Mouse (Mus musculus) midbrain, postnatal 0 days (tissue): ENCODE data around the gene Wfikkn1. TPM values are rescaled to one million over a fixed set of nuclear protein-coding genes. Genes with fewer than 3 reads are reported as not detected.

Experiments used
- ATAC-seq: fragments of 200-750 bp; cut with Nextera tagmentation; 2 replicates; pipeline ENCODE4 v1.8.0; 2017; ENCODE audit warnings: moderate number of reproducible peaks, mild to moderate bottlenecking, moderate TSS enrichment, moderate library complexity; ENCODE audit not compliant: low FRiP score
- DNase-seq: peaks from one replicate; pipeline ENCODE4 v3.0.0-alpha.2; 2015; ENCODE audit warnings: low spot score
- H3K27ac ChIP-seq: fragments of 300-500 bp; sonication (generic); 2 replicates; pipeline ENCODE4 v1.5.1; 2014; ENCODE audit warnings: low read depth, mild to moderate bottlenecking, low read length, mixed read lengths
- H3K27me3 ChIP-seq: fragments of 300-500 bp; sonication (generic); 2 replicates; pipeline ENCODE4 v1.6.1; 2014; ENCODE audit warnings: low read length, control low read depth, mixed read lengths; ENCODE audit not compliant: insufficient read depth
- H3K36me3 ChIP-seq: fragments of 300-500 bp; sonication (generic); 2 replicates; pipeline ENCODE4 v1.6.1; 2014; ENCODE audit warnings: low read length, control low read depth, mixed read lengths; ENCODE audit not compliant: insufficient read depth
- H3K4me1 ChIP-seq: fragments of 300-500 bp; sonication (generic); 2 replicates; pipeline ENCODE4 v1.6.1; 2014; ENCODE audit warnings: mild to moderate bottlenecking, control low read depth, antibody characterized with exemption, low read length, mixed read lengths; ENCODE audit not compliant: insufficient read depth
- H3K4me2 ChIP-seq: fragments of 300-500 bp; sonication (generic); 2 replicates; pipeline ENCODE4 v1.6.1; 2014; ENCODE audit warnings: low read depth, mild to moderate bottlenecking, low read length, mixed read lengths; ENCODE audit not compliant: poor library complexity, severe bottlenecking
- H3K4me3 ChIP-seq: fragments of 300-500 bp; sonication (generic); 2 replicates; pipeline ENCODE4 v1.5.1; 2014; ENCODE audit warnings: low read depth, mild to moderate bottlenecking, low read length, moderate library complexity
- H3K9ac ChIP-seq: fragments of 300-500 bp; sonication (generic); replicated peaks from 2 replicates; pipeline ENCODE4 v1.6.1; 2014; ENCODE audit warnings: mild to moderate bottlenecking, low read length, moderate library complexity, mixed read lengths; ENCODE audit not compliant: poor library complexity, severe bottlenecking
- H3K9me3 ChIP-seq: fragments of 300-500 bp; sonication (generic); 2 replicates; pipeline ENCODE4 v1.6.1; 2016; ENCODE audit warnings: low read length, control low read depth
- CTCF ChIP-seq: IDR thresholded peaks from 2 replicates; pipeline ENCODE4 v1.5.1; 2016; ENCODE audit warnings: antibody characterized with exemption, mild to moderate bottlenecking
- WGBS: fragments of 180-500 bp; shearing (Covaris S2); extraction: QIAGEN DNeasy Blood & Tissue Kit; methylation state at CpG from one replicate; pipeline ENCODE4 v1.1.7; 2014; 5-methylcytosine and 5-hydroxymethylcytosine counted together
- polyA plus RNA-seq: library from polyadenylated mRNA; unstranded; fragments of >200 nt; fragmentation: Nextera tagmentation; extraction: Ambion mirVana; gene quantifications from 2 replicates; pipeline ENCODE4 v1.2.1, GENCODE M21; 2015
- total RNA-seq: library from RNA; depleted of rRNA; stranded (reverse); fragments of >200 nt; gene quantifications from 2 replicates; pipeline ENCODE4 v1.2.3, GENCODE M21; 2014; rRNA removed

The Wfikkn1 gene
- total RNA-seq: 0.77 and 1.7 TPM in 2 replicates
- 0.42 and 0.56 TPM in 2 replicates for polyA plus RNA-seq

- ATAC-seq (no peak), DNase-seq (peak; percentile 21)
- Histone ChIP-seq H3K4me1 (peaks cover 14% of the 10 kb centered on the region), H3K27me3 (no peaks in the 10 kb centered on the region), H3K27ac (peak within 1 kb of the TSS; percentile 32; the same call in 1 of the 2 replicates), H3K4me3 (no peak within 1 kb of the TSS), H3K9me3 (no peaks in the 10 kb centered on the region), H3K4me2 (no peak within 1 kb of the TSS), H3K36me3 (peaks cover 40% of the 10 kb centered on the region), H3K9ac (no peak within 1 kb of the TSS)
- no peak for TF ChIP-seq CTCF
- 26% methylated on average over 5 of the region's 5 CpGs for WGBS
Observed at GRCm38 (mm10) chr17:25880196-25880910, at the start of gene Wfikkn1. Wfikkn1 (minus strand) TSS chr17:25880858.

- no peak for ATAC-seq
- Histone ChIP-seq H3K4me2 (no peak overlapping the region), H3K4me3 (no peak overlapping the region), H3K27ac (no peak overlapping the region), H3K4me1 (no peaks in the 10 kb centered on the region), H3K27me3 (no peaks in the 10 kb centered on the region), H3K9ac (no peak overlapping the region), H3K9me3 (no peaks in the 10 kb centered on the region), H3K36me3 (peaks cover 27% of the 10 kb centered on the region)
- 74% methylated on average over 2 of the region's 2 CpGs for whole genome bisulfite sequencing
- peak; percentile 44 for DNase-seq
- no peak for TF ChIP-seq CTCF
Observed at GRCm38 (mm10) chr17:25925348-25925747, 44.7 kb upstream of the Wfikkn1 start.

GRCm38 (mm10) chr17:25922120-25922519 lies 41.5 kb upstream of the Wfikkn1 start:
- TF ChIP-seq CTCF: no peak
- H3K9ac ChIP-seq: no peak overlapping the region
- H3K4me3 ChIP-seq: no peak overlapping the region
- H3K27ac ChIP-seq: no peak overlapping the region
- DNase-seq (peak; percentile 12), ATAC-seq (no peak)
- no peaks in the 10 kb centered on the region for H3K27me3 ChIP-seq
- peaks cover 10% of the 10 kb centered on the region for H3K4me1 ChIP-seq
- WGBS: 80% methylated on average over 5 of the region's 5 CpGs
- peaks cover 11% of the 10 kb centered on the region for H3K36me3 ChIP-seq
- H3K4me2 ChIP-seq: no peak overlapping the region
- no peaks in the 10 kb centered on the region for H3K9me3 ChIP-seq

- Histone ChIP-seq H3K4me2 (peak overlapping the region; percentile 63), H3K27me3 (no peaks in the 10 kb centered on the region), H3K9ac (peak overlapping the region; percentile 50), H3K4me1 (peaks cover 10% of the 10 kb centered on the region), H3K36me3 (peaks cover 8% of the 10 kb centered on the region), H3K4me3 (peak overlapping the region; percentile 73), H3K27ac (peak overlapping the region; percentile 86), H3K9me3 (no peaks in the 10 kb centered on the region)
- DNase-seq (peak; percentile 100), ATAC-seq (peak; percentile 98)
- 0% methylated on average over 34 of the region's 40 CpGs for WGBS
- peak; percentile 30; the same call in 1 of the 2 replicates for TF ChIP-seq CTCF
Observed at GRCm38 (mm10) chr17:25919786-25920642, 39.4 kb upstream of the Wfikkn1 start.

GRCm38 (mm10) chr17:25919144-25919785 lies 38.6 kb upstream of the Wfikkn1 start, which contains the start of gene Rab40c:
Rab40c (minus strand) TSS chr17:25919727.
- peak; percentile 12; the same call in 1 of the 2 replicates for ATAC-seq
- peak; percentile 28 for DNase-seq

More at GRCm38 (mm10) chr17:25919144-25919785, 38.6 kb upstream of the Wfikkn1 start, which contains the start of gene Rab40c:
- H3K4me1 ChIP-seq: peaks cover 10% of the 10 kb centered on the region
- no peaks in the 10 kb centered on the region for H3K9me3 ChIP-seq
- no peaks in the 10 kb centered on the region for H3K27me3 ChIP-seq
- H3K36me3 ChIP-seq: peaks cover 8% of the 10 kb centered on the region
- peak within 1 kb of the TSS; percentile 77 for H3K9ac ChIP-seq
- H3K27ac ChIP-seq: peak within 1 kb of the TSS; percentile 86
- H3K4me3 ChIP-seq: peak within 1 kb of the TSS; percentile 73
- WGBS: under 1% methylated on average over 55 of the region's 78 CpGs
- TF ChIP-seq CTCF: no peak
- H3K4me2 ChIP-seq: peak within 1 kb of the TSS; percentile 63
